Mouse (Mus musculus) heart, postnatal 0 days (tissue): ENCODE measurements around the gene Eps8. TPM values are rescaled to one million over a fixed set of nuclear protein-coding genes. Genes with fewer than 3 reads are reported as not detected.
"Not testable (repeated sequence)": the region's sequence is repeated elsewhere in the genome, so short reads cannot be mapped to it uniquely, and the experiment has no call there.

ENCODE experiments used
- ATAC-seq: fragments of 200-750 bp; cut with Nextera tagmentation; 2 replicates; pipeline ENCODE4 v1.8.0; 2017; ENCODE audit warnings: low read depth, moderate number of reproducible peaks, moderate library complexity; ENCODE audit not compliant: insufficient read depth
- DNase-seq: peaks from one replicate; pipeline ENCODE4 v3.0.0-alpha.2; 2016; ENCODE audit warnings: low spot score
- H3K27ac ChIP-seq: fragments of 300-500 bp; sonication (generic); 2 replicates; pipeline ENCODE4 v1.5.1; 2014; ENCODE audit warnings: low read depth, mild to moderate bottlenecking
- H3K27me3 ChIP-seq: fragments of 300-500 bp; sonication (generic); 2 replicates; pipeline ENCODE4 v1.6.1; 2014; ENCODE audit warnings: low read length, mixed read lengths; ENCODE audit not compliant: control insufficient read depth, insufficient read depth
- H3K36me3 ChIP-seq: fragments of 300-500 bp; sonication (generic); replicated peaks from 2 replicates; pipeline ENCODE4 v1.6.1; 2014; ENCODE audit warnings: low read length, mixed read lengths; ENCODE audit not compliant: control insufficient read depth, insufficient read depth
- H3K4me1 ChIP-seq: fragments of 300-500 bp; sonication (generic); 2 replicates; pipeline ENCODE4 v1.6.1; 2014; ENCODE audit warnings: antibody characterized with exemption; ENCODE audit not compliant: control insufficient read depth, insufficient read depth
- H3K4me2 ChIP-seq: fragments of 300-500 bp; sonication (generic); 2 replicates; pipeline ENCODE4 v1.6.1; 2014; ENCODE audit warnings: low read depth, mild to moderate bottlenecking, low read length, moderate library complexity
- H3K4me3 ChIP-seq: fragments of 300-500 bp; sonication (generic); 2 replicates; pipeline ENCODE4 v1.5.1; 2014; ENCODE audit warnings: low read depth, low read length
- H3K9ac ChIP-seq: fragments of 300-500 bp; sonication (generic); replicated peaks from 2 replicates; pipeline ENCODE4 v1.6.1; 2014; ENCODE audit warnings: low read depth, low read length, mixed read lengths
- H3K9me3 ChIP-seq: fragments of 300-500 bp; sonication (generic); replicated peaks from 2 replicates; pipeline ENCODE4 v1.6.1; 2016; ENCODE audit warnings: low read length; ENCODE audit not compliant: control insufficient read depth
- CTCF ChIP-seq: IDR thresholded peaks from 2 replicates; pipeline ENCODE4 v1.5.1; 2016; ENCODE audit warnings: antibody characterized with exemption, control low read depth, low read depth
- EP300 ChIP-seq: IDR thresholded peaks from 2 replicates; pipeline ENCODE4 v1.6.1; 2016; ENCODE audit warnings: antibody characterized with exemption, low read depth
- WGBS: fragments of 180-500 bp; shearing (Covaris S2); extraction: QIAGEN DNeasy Blood & Tissue Kit; methylation state at CpG from one replicate; pipeline ENCODE4 v1.1.7; 2014; 5-methylcytosine and 5-hydroxymethylcytosine counted together
- polyA plus RNA-seq: library from polyadenylated mRNA; unstranded; fragments of >200 nt; fragmentation: Nextera tagmentation; extraction: Ambion mirVana; gene quantifications from 2 replicates; pipeline ENCODE4 v1.2.1, GENCODE M21; 2015
- total RNA-seq: library from RNA; depleted of rRNA; stranded (reverse); fragments of >200 nt; gene quantifications from 2 replicates; pipeline ENCODE4 v1.2.3, GENCODE M21; 2014; ENCODE audit warnings: low replicate concordance

Eps8 gene
- total and polyA plus RNA-seq, 2 experiments from 2014 or later: 15.1 to 24.4 TPM

- no peak for TF ChIP-seq CTCF
- TF ChIP-seq EP300: no peak
- H3K36me3 ChIP-seq: no peaks in the 10 kb centered on the region; the same call in 1 of the 2 replicates
- no peak overlapping the region for H3K4me3 ChIP-seq
- H3K27me3 ChIP-seq: no peaks in the 10 kb centered on the region
- no peak for ATAC-seq
- H3K4me2 ChIP-seq: no peak overlapping the region
- H3K9ac ChIP-seq: no peak overlapping the region
- H3K4me1 ChIP-seq: peaks cover 3% of the 10 kb centered on the region; the same call in 1 of the 2 replicates
- H3K9me3 ChIP-seq: no peaks in the 10 kb centered on the region
- no peak for DNase-seq
- 44% methylated on average over 2 of the region's 2 CpGs for WGBS
- no peak overlapping the region for H3K27ac ChIP-seq
Observed at GRCm38 (mm10) chr6:137491659-137492058, 163.0 kb downstream of the Eps8 start.

GRCm38 (mm10) chr6:137490115-137490514 lies 164.6 kb downstream of the Eps8 start:
- Histone ChIP-seq H3K27me3 (no peaks in the 10 kb centered on the region), H3K9me3 (no peaks in the 10 kb centered on the region), H3K9ac (no peak overlapping the region), H3K4me3 (no peak overlapping the region), H3K27ac (no peak overlapping the region), H3K4me2 (no peak overlapping the region), H3K4me1 (peaks cover 3% of the 10 kb centered on the region; the same call in 1 of the 2 replicates), H3K36me3 (no peaks in the 10 kb centered on the region; the same call in 1 of the 2 replicates)
- WGBS: 84% methylated on average over 14 of the region's 14 CpGs
- TF ChIP-seq EP300: no peak
- no peak for DNase-seq
- no peak for ATAC-seq

- Histone ChIP-seq H3K4me2 (no peak overlapping the region), H3K4me3 (no peak overlapping the region), H3K4me1 (peaks cover 3% of the 10 kb centered on the region; the same call in 1 of the 2 replicates), H3K27me3 (no peaks in the 10 kb centered on the region), H3K9ac (no peak overlapping the region), H3K36me3 (no peaks in the 10 kb centered on the region; the same call in 1 of the 2 replicates), H3K9me3 (no peaks in the 10 kb centered on the region), H3K27ac (no peak overlapping the region)
- peak; percentile 58; the same call in 1 of the 2 replicates for ATAC-seq
- TF ChIP-seq CTCF (no peak), EP300 (peak; percentile 55; the same call in 1 of the 2 replicates)
- DNase-seq: peak; percentile 57
- WGBS: 37% methylated on average over 6 of the region's 6 CpGs
Observed at GRCm38 (mm10) chr6:137487443-137487842, 167.2 kb downstream of the Eps8 start.

- Histone ChIP-seq H3K4me2 (no peak overlapping the region), H3K27ac (no peak overlapping the region), H3K4me1 (peaks cover 3% of the 10 kb centered on the region; the same call in 1 of the 2 replicates), H3K9ac (no peak overlapping the region), H3K9me3 (no peaks in the 10 kb centered on the region), H3K27me3 (no peaks in the 10 kb centered on the region), H3K4me3 (no peak overlapping the region), H3K36me3 (peaks cover 25% of the 10 kb centered on the region; the same call in 1 of the 2 replicates)
- WGBS: 70% methylated on average over 7 of the region's 7 CpGs
- DNase-seq (no peak), ATAC-seq (peak; percentile 25; the same call in 1 of the 2 replicates)
- TF ChIP-seq EP300 (no peak), CTCF (no peak)
Observed at GRCm38 (mm10) chr6:137482891-137483290, 171.8 kb downstream of the Eps8 start.

- Histone ChIP-seq H3K36me3 (peaks cover 29% of the 10 kb centered on the region; the same call in 1 of the 2 replicates), H3K9me3 (peaks cover 10% of the 10 kb centered on the region; the same call in 1 of the 2 replicates)
- not testable (repeated sequence) for ATAC-seq, H3K4me2 ChIP-seq, H3K4me3 ChIP-seq, DNase-seq, H3K9ac ChIP-seq, H3K27me3 ChIP-seq, H3K27ac ChIP-seq, H3K4me1 ChIP-seq
- WGBS: 92% methylated on average over 5 of the region's 5 CpGs
Observed at GRCm38 (mm10) chr6:137475695-137476094, 179.0 kb downstream of the Eps8 start.

GRCm38 (mm10) chr6:137473433-137473832 lies 181.2 kb downstream of the Eps8 start:
- Histone ChIP-seq H3K9me3 (peaks cover 10% of the 10 kb centered on the region; the same call in 1 of the 2 replicates), H3K4me2 (no peak overlapping the region), H3K4me1 (peaks cover 15% of the 10 kb centered on the region), H3K36me3 (peaks cover 12% of the 10 kb centered on the region; the same call in 1 of the 2 replicates), H3K27ac (no peak overlapping the region), H3K27me3 (no peaks in the 10 kb centered on the region), H3K4me3 (no peak overlapping the region), H3K9ac (no peak overlapping the region)
- DNase-seq: no peak
- ATAC-seq: no peak
- TF ChIP-seq EP300: no peak
- no peak for TF ChIP-seq CTCF
- 83% methylated on average over 1 of the region's 1 CpGs for WGBS
